Comparison of ENCODE assay signal across 10 mouse cellular contexts in the genomic region with DNA sequence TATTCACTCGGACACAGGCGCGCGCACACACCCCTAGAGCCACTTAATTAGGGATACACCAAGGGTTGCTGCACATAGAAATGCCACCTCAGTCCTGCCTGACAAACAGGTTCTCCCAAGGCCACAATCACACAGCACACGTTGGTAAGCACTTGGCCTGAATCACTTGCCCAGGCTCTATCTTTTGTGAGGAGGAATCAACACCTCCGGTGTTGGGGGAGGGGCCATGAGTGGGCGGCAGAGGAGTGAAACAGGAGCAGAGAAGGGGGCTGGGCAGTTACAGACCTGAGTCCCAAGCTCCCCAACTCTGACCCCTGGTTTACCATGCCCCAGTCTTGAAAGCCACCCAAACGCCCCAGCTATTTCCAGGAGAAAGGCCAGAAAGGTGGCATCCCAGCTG. TPM values are rescaled to one million over a fixed set of nuclear protein-coding genes. Genes with fewer than 3 reads are reported as not detected.
DNase-seq lines count a peak whose midpoint lies in the region; ATAC-seq and TF ChIP-seq lines count a peak whose summit lies in the region.
"Had no signal": no experiment of that assay in that cellular context is flagged by ENCODE, and none has a peak within 500 bp of the region (broad histone marks: within the 10 kb centered on the region; RNA-seq: fewer than 3 reads in every experiment).

No protein-coding gene starts in this region.

- no peak for TF ChIP-seq CTCF in heart, adult 2 months (IDR thresholded peaks at IDR 0.05)
- no peak for TF ChIP-seq CTCF in MEL (IDR thresholded peaks at IDR 0.05 in 2 of 3, conservative IDR thresholded peaks at IDR 0.05 in 1 of 3; ENCODE audit: control insufficient read depth in 1 of 3, insufficient read depth in 1 of 3, low read depth in 2 of 3, low read length in 3 of 3, poor library complexity in 1 of 3, severe bottlenecking in 1 of 3)

- ATAC-seq in heart, embryonic 16.5 days (replicated peaks; ENCODE audit: extremely low read depth, insufficient read depth, low FRiP score): no peak
- no peak for ATAC-seq in forebrain, embryonic 13.5 days
- no peak for ATAC-seq in midbrain, embryonic 11.5 days (ENCODE audit: low FRiP score)
- ATAC-seq: Patski had no signal

- DNase-seq in heart, adult 2 months: no peak
- peak; percentile 35 for DNase-seq in MEL (ENCODE audit: low read depth, low spot score)
- DNase-seq in midbrain, embryonic 11.5 days (ENCODE audit: low spot score, missing footprints): no peak
- no peak for DNase-seq in adrenal gland, postnatal 4 days (ENCODE audit: low spot score in 2 of 2)
- no peak for DNase-seq in spleen, postnatal 14 days (ENCODE audit: low spot score in 2 of 2)
- no peak for DNase-seq in frontal cortex, postnatal 25 days (ENCODE audit: low spot score in 2 of 2)
- DNase-seq: kidney, adult 18-20 months had no signal

- intact Hi-C loops in heart, adult 2 months (cut with DNase I): no loop called here

- no peak overlapping the region for H3K4me3 ChIP-seq in heart, embryonic 16.5 days (ENCODE audit: low read length)
- H3K4me3 ChIP-seq in heart, adult 2 months: no peak overlapping the region
- H3K4me3 ChIP-seq in MEL (ENCODE audit: control insufficient read depth in 1 of 2, insufficient read depth in 1 of 2, low read depth in 2 of 2, low read length in 2 of 2): no peak overlapping the region
- no peak overlapping the region for H3K4me3 ChIP-seq in forebrain, embryonic 13.5 days
- no peak overlapping the region for H3K4me3 ChIP-seq in midbrain, embryonic 11.5 days (ENCODE audit: low read depth, low read length)

- no peak for TF ChIP-seq EP300 in heart, adult 2 months (IDR thresholded peaks at IDR 0.05; ENCODE audit: insufficient read depth, low read depth, low read length)
- peak in 1 of 2 experiments; percentile 25; a peak in 1 of 4 replicates for TF ChIP-seq EP300 in MEL (IDR thresholded peaks at IDR 0.05; ENCODE audit: low read depth in 1 of 2, low read length in 2 of 2)

- no peak overlapping the region for H3K9ac ChIP-seq in heart, embryonic 16.5 days (ENCODE audit: low read length)
- H3K9ac ChIP-seq in heart, adult 2 months (ENCODE audit: low read depth, low read length): no peak overlapping the region
- H3K9ac ChIP-seq in MEL (ENCODE audit: control insufficient read depth, low read depth, low read length, poor library complexity, severe bottlenecking): 0 out of 2 replicates have a peak overlapping the region, but pooled peaks have one; percentile 12
- H3K9ac ChIP-seq in forebrain, embryonic 13.5 days: no peak overlapping the region
- H3K9ac ChIP-seq in midbrain, embryonic 11.5 days (ENCODE audit: low read length): no peak overlapping the region

- H3K9me3 ChIP-seq in heart, embryonic 16.5 days (replicated peaks; ENCODE audit: control insufficient read depth, low read length): no peaks in the 10 kb centered on the region
- no peaks in the 10 kb centered on the region for H3K9me3 ChIP-seq in MEL (replicated peaks; ENCODE audit: insufficient read depth, low read length)
- H3K9me3 ChIP-seq in forebrain, embryonic 13.5 days (replicated peaks): no peaks in the 10 kb centered on the region
- no peaks in the 10 kb centered on the region for H3K9me3 ChIP-seq in midbrain, embryonic 11.5 days (ENCODE audit: control insufficient read depth, low read length)

- 22% methylated on average over 8 of the region's 8 CpGs for WGBS in heart, embryonic 16.5 days
- WGBS in heart, adult 2 months: 41% methylated on average over 8 of the region's 8 CpGs
- 7% methylated on average over 8 of the region's 8 CpGs for WGBS in forebrain, embryonic 13.5 days
- 9% methylated on average over 8 of the region's 8 CpGs for WGBS in midbrain, embryonic 11.5 days

- peaks cover 24% of the 10 kb centered on the region for H3K4me1 ChIP-seq in heart, embryonic 16.5 days (ENCODE audit: control insufficient read depth, insufficient read depth, low read length)
- H3K4me1 ChIP-seq in heart, adult 2 months (ENCODE audit: control insufficient read depth, insufficient read depth, low read length): peaks cover 2% of the 10 kb centered on the region; the same call in 1 of the 2 replicates
- peaks cover 0 to 9% of the 10 kb centered on the region in 2 experiments; a peak in 3 of 4 replicates for H3K4me1 ChIP-seq in MEL (ENCODE audit: control insufficient read depth in 1 of 2, insufficient read depth in 2 of 2, low read length in 2 of 2)
- H3K4me1 ChIP-seq in forebrain, embryonic 13.5 days: peaks cover 20% of the 10 kb centered on the region
- peaks cover 13% of the 10 kb centered on the region for H3K4me1 ChIP-seq in midbrain, embryonic 11.5 days (ENCODE audit: control insufficient read depth, insufficient read depth, low read length)

- TF ChIP-seq RAD21 in MEL (IDR thresholded peaks at IDR 0.05; ENCODE audit: low read depth, low read length): no peak

- no peak overlapping the region; the same call in 1 of the 2 replicates for H3K27ac ChIP-seq in heart, embryonic 16.5 days (ENCODE audit: low read length)
- no peak overlapping the region; the same call in 1 of the 2 replicates for H3K27ac ChIP-seq in heart, adult 2 months
- no peak overlapping the region for H3K27ac ChIP-seq in MEL (ENCODE audit: control insufficient read depth, low read depth, low read length)
- H3K27ac ChIP-seq in forebrain, embryonic 13.5 days: no peak overlapping the region
- H3K27ac ChIP-seq in midbrain, embryonic 11.5 days (ENCODE audit: low read depth, low read length): no peak overlapping the region

- peak overlapping the region; percentile 91 for H3K4me2 ChIP-seq in heart, embryonic 16.5 days (ENCODE audit: low read depth, low read length)
- H3K4me2 ChIP-seq in forebrain, embryonic 13.5 days: peak overlapping the region; percentile 90
- H3K4me2 ChIP-seq in midbrain, embryonic 11.5 days: peak overlapping the region; percentile 91

- no peaks in the 10 kb centered on the region for H3K27me3 ChIP-seq in heart, embryonic 16.5 days (ENCODE audit: control insufficient read depth, insufficient read depth, low read length)
- no peaks in the 10 kb centered on the region for H3K27me3 ChIP-seq in heart, adult 2 months (ENCODE audit: control insufficient read depth, insufficient read depth, low read length)
- no peaks in the 10 kb centered on the region for H3K27me3 ChIP-seq in MEL (ENCODE audit: control insufficient read depth in 1 of 2, insufficient read depth in 2 of 2, low read length in 2 of 2)
- peaks cover 16% of the 10 kb centered on the region for H3K27me3 ChIP-seq in forebrain, embryonic 13.5 days
- no peaks in the 10 kb centered on the region; the same call in 1 of the 2 replicates for H3K27me3 ChIP-seq in midbrain, embryonic 11.5 days (ENCODE audit: control insufficient read depth, insufficient read depth, low read length)
- H3K27me3 ChIP-seq: Patski had no signal

- no peak for TF ChIP-seq POLR2A in heart, adult 2 months (IDR thresholded peaks at IDR 0.05; ENCODE audit: insufficient read depth, low read depth, low read length)
- TF ChIP-seq POLR2A in MEL (IDR thresholded peaks at IDR 0.05; ENCODE audit: control insufficient read depth in 1 of 2, insufficient read depth in 1 of 2, low read depth in 1 of 2, low read length in 2 of 2, poor library complexity in 1 of 2): no peak

- H3K36me3 ChIP-seq in heart, embryonic 16.5 days (ENCODE audit: control insufficient read depth, insufficient read depth): peaks cover 36% of the 10 kb centered on the region
- H3K36me3 ChIP-seq in heart, adult 2 months (ENCODE audit: control insufficient read depth, insufficient read depth, low read length): no peaks in the 10 kb centered on the region; the same call in 1 of the 2 replicates
- H3K36me3 ChIP-seq in MEL (ENCODE audit: control insufficient read depth in 1 of 2, insufficient read depth in 2 of 2, low read length in 2 of 2): peaks cover 0 to 9% of the 10 kb centered on the region in 2 experiments; a peak in 3 of 4 replicates
- H3K36me3 ChIP-seq in forebrain, embryonic 13.5 days (ENCODE audit: poor library complexity, severe bottlenecking): peaks cover 42% of the 10 kb centered on the region
- H3K36me3 ChIP-seq in midbrain, embryonic 11.5 days (ENCODE audit: control insufficient read depth, insufficient read depth, low read length): peaks cover 19% of the 10 kb centered on the region

- peaks cover 2% of the 10 kb centered on the region; the same call in 1 of the 2 replicates for H3K79me2 ChIP-seq in heart, adult 2 months (replicated peaks; ENCODE audit: control insufficient read depth, insufficient read depth, low read length)
- H3K79me2 ChIP-seq in MEL (ENCODE audit: control insufficient read depth, insufficient read depth, low read length, poor library complexity): no peaks in the 10 kb centered on the region

RNA-seq across cellular contexts. Expression of gene Cul9, which starts 0.8 kb away (rescaled TPM):
- polyA plus RNA-seq in heart, embryonic 16.5 days (2015; fragmentation: Nextera tagmentation; extraction: Ambion mirVana): 5.6 and 6.4 TPM in 2 replicates
- total RNA-seq in heart, adult 2 months (2021): 10 to 100 TPM; 21.6 to 21.9 TPM
- polyA plus RNA-seq in heart, adult 2 months (2012; rRNA removed): 20.1 and 22.7 TPM in 2 replicates
- total RNA-seq in MEL (2012; rRNA removed): 3.6 TPM in 2 replicates
- polyA plus RNA-seq in MEL (2012; ENCODE audit: insufficient read depth in 1 of 2, insufficient read length in 2 of 2, low read depth in 1 of 2, low replicate concordance in 2 of 2, missing spikeins in 1 of 2): 10 to 100 TPM in 1 of 2 experiments, not detected in 1; 10.7 TPM
- polyA plus RNA-seq in forebrain, embryonic 13.5 days (2015; fragmentation: Nextera tagmentation; extraction: Ambion mirVana): 9.8 and 12.4 TPM in 2 replicates
- polyA plus RNA-seq in midbrain, embryonic 11.5 days (2014; fragmentation: Nextera tagmentation; extraction: Ambion mirVana): 2.6 and 4.1 TPM in 2 replicates
- total RNA-seq in adrenal gland, postnatal 4 days (2021): 10 to 100 TPM; 26.2 to 26.6 TPM

RNA-seq across cellular contexts. Expression of gene Srf, which starts 9.0 kb away (rescaled TPM):
- 11.0 and 12.4 TPM in 2 replicates for polyA plus RNA-seq in heart, embryonic 16.5 days (2015; fragmentation: Nextera tagmentation; extraction: Ambion mirVana)
- 100 to 1,000 TPM in 1 of 2 experiments, 10 to 100 TPM in 1; 91.5 to 106 TPM for total RNA-seq in heart, adult 2 months (2021)
- polyA plus RNA-seq in heart, adult 2 months (2012; rRNA removed): 223 and 227 TPM in 2 replicates
- total RNA-seq in MEL (2012; rRNA removed): 38.9 and 43.9 TPM in 2 replicates
- polyA plus RNA-seq in MEL (2012; ENCODE audit: insufficient read depth in 1 of 2, insufficient read length in 2 of 2, low read depth in 1 of 2, low replicate concordance in 2 of 2, missing spikeins in 1 of 2): 100 to 1,000 TPM in 1 of 2 experiments, not detected in 1; 114 TPM
- polyA plus RNA-seq in forebrain, embryonic 13.5 days (2015; fragmentation: Nextera tagmentation; extraction: Ambion mirVana): 4.2 and 4.4 TPM in 2 replicates
- polyA plus RNA-seq in midbrain, embryonic 11.5 days (2014; fragmentation: Nextera tagmentation; extraction: Ambion mirVana): 3.6 and 6.0 TPM in 2 replicates
- total RNA-seq in adrenal gland, postnatal 4 days (2021): 10 to 100 TPM; 35.4 to 36.8 TPM

RNA-seq across cellular contexts. Expression of gene Dnph1, which starts 50.5 kb away (rescaled TPM):
- 28.0 and 29.6 TPM in 2 replicates for polyA plus RNA-seq in heart, embryonic 16.5 days (2015; fragmentation: Nextera tagmentation; extraction: Ambion mirVana)
- 1 to 10 TPM; 1.8 to 1.9 TPM for total RNA-seq in heart, adult 2 months (2021)
- polyA plus RNA-seq in heart, adult 2 months (2012; rRNA removed): 0.80 and 0.97 TPM in 2 replicates
- 37.2 and 40.8 TPM in 2 replicates for total RNA-seq in MEL (2012; rRNA removed)
- 10 to 100 TPM in 1 of 2 experiments, not detected in 1; 86.5 TPM for polyA plus RNA-seq in MEL (2012; ENCODE audit: insufficient read depth in 1 of 2, insufficient read length in 2 of 2, low read depth in 1 of 2, low replicate concordance in 2 of 2, missing spikeins in 1 of 2)
- 51.2 and 59.0 TPM in 2 replicates for polyA plus RNA-seq in forebrain, embryonic 13.5 days (2015; fragmentation: Nextera tagmentation; extraction: Ambion mirVana)
- polyA plus RNA-seq in midbrain, embryonic 11.5 days (2014; fragmentation: Nextera tagmentation; extraction: Ambion mirVana): 71.7 and 77.2 TPM in 2 replicates
- 1 to 10 TPM; 9.2 to 9.3 TPM for total RNA-seq in adrenal gland, postnatal 4 days (2021)

RNA-seq across cellular contexts. Expression of gene Ttbk1, which starts 59.5 kb away (rescaled TPM):
- polyA plus RNA-seq in heart, embryonic 16.5 days (2015; fragmentation: Nextera tagmentation; extraction: Ambion mirVana): 0.07 and 0.14 TPM in 2 replicates
- total RNA-seq in heart, adult 2 months (2021): under 1 TPM; 0.16 to 0.23 TPM
- 0.21 and 0.23 TPM in 2 replicates for polyA plus RNA-seq in heart, adult 2 months (2012; rRNA removed)
- not detected in 2 replicates for total RNA-seq in MEL (2012; rRNA removed)
- polyA plus RNA-seq in MEL (2012; ENCODE audit: insufficient read depth in 1 of 2, insufficient read length in 2 of 2, low read depth in 1 of 2, low replicate concordance in 2 of 2, missing spikeins in 1 of 2): under 1 TPM in 1 of 2 experiments, not detected in 1; 0.08 TPM
- 3.7 and 4.1 TPM in 2 replicates for polyA plus RNA-seq in forebrain, embryonic 13.5 days (2015; fragmentation: Nextera tagmentation; extraction: Ambion mirVana)
- 2.1 and 2.6 TPM in 2 replicates for polyA plus RNA-seq in midbrain, embryonic 11.5 days (2014; fragmentation: Nextera tagmentation; extraction: Ambion mirVana)
- 1 to 10 TPM; 2.4 to 3.7 TPM for total RNA-seq in adrenal gland, postnatal 4 days (2021)
